Mouse (Mus musculus): ENCODE measurements around the gene Vmn1r232. TPM values are rescaled to one million over a fixed set of nuclear protein-coding genes. Genes with fewer than 3 reads are reported as not detected.

Vmn1r232 gene
- polyA plus RNA-seq, 1 experiment from 2014 or later: not detected

Other genes with a start within 250 kb of the Vmn1r232 start
- not detected in 2 replicates for gene Vmn1r226, start 236.9 kb downstream of the Vmn1r232 start, polyA plus RNA-seq (2015; fragmentation: Nextera tagmentation; extraction: Ambion mirVana)
- gene Vmn1r227, start 189.9 kb downstream of the Vmn1r232 start, polyA plus RNA-seq (2015; fragmentation: Nextera tagmentation; extraction: Ambion mirVana): not detected in 2 replicates
- gene Vmn1r228, start 133.6 kb downstream of the Vmn1r232 start, polyA plus RNA-seq (2015; fragmentation: Nextera tagmentation; extraction: Ambion mirVana): not detected in 2 replicates
- 0.01 TPM in 1 of 2 replicates, not detected in the other for gene Vmn1r229, start 108.2 kb downstream of the Vmn1r232 start, polyA plus RNA-seq (2015; fragmentation: Nextera tagmentation; extraction: Ambion mirVana)
- gene Vmn1r230, start 79.3 kb downstream of the Vmn1r232 start, polyA plus RNA-seq (2015; fragmentation: Nextera tagmentation; extraction: Ambion mirVana): not detected in 2 replicates
- gene Vmn1r231, start 14.6 kb downstream of the Vmn1r232 start, polyA plus RNA-seq (2015; fragmentation: Nextera tagmentation; extraction: Ambion mirVana): not detected in 2 replicates
- gene Ppp2r1a, start 25.6 kb upstream of the Vmn1r232 start, polyA plus RNA-seq (2015; fragmentation: Nextera tagmentation; extraction: Ambion mirVana): 499 and 503 TPM in 2 replicates
- not detected in 2 replicates for gene Vmn1r233, start 76.8 kb upstream of the Vmn1r232 start, polyA plus RNA-seq (2015; fragmentation: Nextera tagmentation; extraction: Ambion mirVana)
- gene Zfp160, start 89.2 kb upstream of the Vmn1r232 start, polyA plus RNA-seq (2015; fragmentation: Nextera tagmentation; extraction: Ambion mirVana): 14.4 and 15.9 TPM in 2 replicates